Mouse (Mus musculus): Measurements from ENCODE around the gene Pcnx4. TPM values are rescaled to one million over a fixed set of nuclear protein-coding genes. Genes with fewer than 3 reads are reported as not detected.

Pcnx4 gene
- total RNA-seq (2023; ENCODE audit: inconsistent age), result 2.6 to 3.5 TPM (median 3.0 TPM) in 4 replicates

DNA sequence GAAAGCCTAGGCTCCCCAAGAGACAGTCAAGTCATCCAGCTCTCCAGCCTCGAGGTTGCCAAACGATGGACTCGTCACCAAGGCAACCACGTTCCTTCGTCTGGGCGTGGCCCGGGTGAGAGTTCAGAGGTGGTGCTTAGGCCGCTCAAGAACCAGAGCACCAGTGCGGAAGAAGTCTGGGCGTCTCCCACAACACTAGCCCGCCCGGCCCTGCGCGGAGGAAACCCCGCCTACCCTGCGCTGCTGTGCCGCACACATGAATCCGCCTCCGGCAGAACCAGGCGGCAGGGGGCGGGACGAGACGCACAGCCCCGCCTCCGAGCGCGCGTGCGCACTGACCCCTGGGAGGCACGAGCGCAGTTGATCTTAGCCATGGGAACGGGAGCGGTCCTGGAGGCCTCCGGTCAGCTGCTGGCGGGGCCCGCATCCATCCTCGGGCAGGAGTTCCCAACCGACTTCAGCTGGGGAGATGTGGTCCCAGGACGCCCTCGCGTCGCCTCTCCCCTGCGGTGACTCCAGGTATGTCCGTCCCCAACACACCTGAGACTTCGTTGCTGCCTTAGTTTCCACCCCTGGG, at the start of gene Pcnx4:
Gene Pcnx4 (plus strand): TSS at position 363 of the 577 bp plus-strand sequence.

Other genes with a start within 250 kb of the Pcnx4 start
- gene Rtn1, start 127.3 kb upstream of the Pcnx4 start, total RNA-seq (2023; ENCODE audit: inconsistent age), result 0.58 to 1.3 TPM (median 1.1 TPM) in 4 replicates
- not detected in 4 replicates for gene Lrrc9, start 94.5 kb upstream of the Pcnx4 start, total RNA-seq (2023; ENCODE audit: inconsistent age)
- gene Gm4756, start 113.3 kb downstream of the Pcnx4 start, total RNA-seq (2023; ENCODE audit: inconsistent age), result not detected in 4 replicates
- 14.5 to 21.2 TPM (median 20.4 TPM) in 4 replicates for gene Dhrs7, start 128.5 kb downstream of the Pcnx4 start, total RNA-seq (2023; ENCODE audit: inconsistent age)
- 122 to 137 TPM (median 125 TPM) in 4 replicates for gene Ppm1a, start 221.1 kb downstream of the Pcnx4 start, total RNA-seq (2023; ENCODE audit: inconsistent age)